Mouse (Mus musculus) MEL (cell line): ENCODE data around the gene Tlk1. TPM values are rescaled to one million over a fixed set of nuclear protein-coding genes. Genes with fewer than 3 reads are reported as not detected.

Source experiments
- DNase-seq: peaks from one replicate; pipeline ENCODE4 v3.0.0; 2011; ENCODE audit warnings: low read depth, low spot score
- H3K27ac ChIP-seq: 2 replicates; pipeline ENCODE4 v1.5.1; 2012; ENCODE audit warnings: low read depth, mild to moderate bottlenecking, control low read depth, low read length, moderate library complexity; ENCODE audit not compliant: control insufficient read depth
- H3K27me3 ChIP-seq, 2 experiments: fragments of 150-350 bp in 1 of 2; sonication (generic) in 1 of 2; 2 replicates each; pipeline ENCODE4 v1.6.1; 2012; ENCODE audit warnings: low read length in 2 of 2, mild to moderate bottlenecking in 2 of 2, improper control_type of control experiment in 1 of 2, moderate library complexity in 1 of 2; ENCODE audit not compliant: insufficient read depth in 2 of 2, control insufficient read depth in 1 of 2
- H3K36me3 ChIP-seq, 2 experiments: 2 replicates each; pipeline ENCODE4 v1.6.1; 2012 to 2014; ENCODE audit warnings: low read length in 2 of 2, improper control_type of control experiment in 1 of 2, inconsistent platforms in 1 of 2, mild to moderate bottlenecking in 1 of 2; ENCODE audit not compliant: insufficient read depth in 2 of 2, control insufficient read depth in 1 of 2
- H3K4me1 ChIP-seq, 2 experiments: fragments of 150-350 bp in 1 of 2; sonication (generic) in 1 of 2; 2 replicates each; pipeline ENCODE4 v1.6.1; 2012; ENCODE audit warnings: low read length in 2 of 2, improper control_type of control experiment in 1 of 2, mild to moderate bottlenecking in 1 of 2; ENCODE audit not compliant: insufficient read depth in 2 of 2, control insufficient read depth in 1 of 2
- H3K4me3 ChIP-seq, 2 experiments: fragments of 150-350 bp in 1 of 2; sonication (generic) in 1 of 2; 2 replicates each; pipeline ENCODE4 v1.5.1; 2012; ENCODE audit warnings: low read depth in 2 of 2, low read length in 2 of 2, mild to moderate bottlenecking in 2 of 2, moderate library complexity in 2 of 2, control low read depth in 1 of 2, improper control_type of control experiment in 1 of 2; ENCODE audit not compliant: control insufficient read depth in 1 of 2, insufficient read depth in 1 of 2
- H3K79me2 ChIP-seq: 2 replicates; pipeline ENCODE4 v1.6.1; 2012; ENCODE audit warnings: mild to moderate bottlenecking, low read length, moderate library complexity; ENCODE audit not compliant: control insufficient read depth, poor library complexity, insufficient read depth
- H3K9ac ChIP-seq: 2 replicates; pipeline ENCODE4 v1.6.1; 2012; ENCODE audit warnings: low read depth, mild to moderate bottlenecking, control low read depth, low read length, moderate library complexity; ENCODE audit not compliant: control insufficient read depth, poor library complexity, severe bottlenecking
- H3K9me3 ChIP-seq: fragments of 150-350 bp; sonication (generic); replicated peaks from 2 replicates; pipeline ENCODE4 v1.6.1; 2012; ENCODE audit warnings: mild to moderate bottlenecking, low read length, improper control_type of control experiment, moderate library complexity; ENCODE audit not compliant: insufficient read depth
- CHD1 ChIP-seq: IDR thresholded peaks from 2 replicates; pipeline ENCODE4 v1.6.1; 2012; ENCODE audit warnings: low read depth, mild to moderate bottlenecking, inconsistent platforms, low read length, improper control_type of control experiment
- CTCF ChIP-seq, 3 experiments: IDR thresholded peaks in 2 of 3; conservative IDR thresholded peaks in 1 of 3; 2 replicates each; pipeline ENCODE4 v1.5.1; 2011 to 2012; ENCODE audit warnings: low read length in 3 of 3, low read depth in 2 of 3, mild to moderate bottlenecking in 2 of 3, improper control_type of control experiment in 1 of 3, inconsistent platforms in 1 of 3, mixed read lengths in 1 of 3, moderate library complexity in 1 of 3; ENCODE audit not compliant: control insufficient read depth in 1 of 3, insufficient read depth in 1 of 3, poor library complexity in 1 of 3, severe bottlenecking in 1 of 3
- ELF1 ChIP-seq: IDR thresholded peaks from 2 replicates; pipeline ENCODE4 v1.6.1; 2014; ENCODE audit warnings: low read depth, mild to moderate bottlenecking, inconsistent platforms, low read length, improper control_type of control experiment, moderate library complexity
- EP300 ChIP-seq, 2 experiments: IDR thresholded peaks; 2 replicates each; pipeline ENCODE4 v1.6.1; 2011; ENCODE audit warnings: improper control_type of control experiment in 2 of 2, low read length in 2 of 2, low read depth in 1 of 2, mild to moderate bottlenecking in 1 of 2
- GABPA ChIP-seq: IDR thresholded peaks from 2 replicates; pipeline ENCODE4 v1.6.1; 2012; ENCODE audit warnings: low read depth, mild to moderate bottlenecking, inconsistent platforms, low read length, improper control_type of control experiment, moderate library complexity
- GATA1 ChIP-seq: IDR thresholded peaks from 2 replicates; pipeline ENCODE4 v1.6.1; 2011; ENCODE audit warnings: low read depth, low read length, improper control_type of control experiment
- KAT2A ChIP-seq: conservative IDR thresholded peaks from 2 replicates; pipeline ENCODE4 v1.6.1; 2012; ENCODE audit warnings: low read depth, low read length, improper control_type of control experiment, inconsistent platforms
- MAFK ChIP-seq: IDR thresholded peaks from 2 replicates; pipeline ENCODE4 v1.6.1; 2011; ENCODE audit warnings: low read depth, mild to moderate bottlenecking, low read length, improper control_type of control experiment, borderline replicate concordance
- MAX ChIP-seq: IDR thresholded peaks from 2 replicates; pipeline ENCODE4 v1.6.1; 2011; ENCODE audit warnings: low read length, improper control_type of control experiment
- MAZ ChIP-seq: IDR thresholded peaks from 2 replicates; pipeline ENCODE4 v1.6.1; 2012; ENCODE audit warnings: low read depth, mild to moderate bottlenecking, inconsistent platforms, low read length, improper control_type of control experiment
- MYC ChIP-seq: IDR thresholded peaks from 2 replicates; pipeline ENCODE4 v1.6.1; 2011; ENCODE audit warnings: low read depth, mild to moderate bottlenecking, low read length, improper control_type of control experiment, moderate library complexity
- NELFE ChIP-seq: IDR thresholded peaks from 2 replicates; pipeline ENCODE4 v1.6.1; 2011; ENCODE audit warnings: low read depth, low read length, improper control_type of control experiment
- POLR2A ChIP-seq, 2 experiments: IDR thresholded peaks; 2 replicates each; pipeline ENCODE4 v1.6.1; 2011 to 2012; ENCODE audit warnings: low read length in 2 of 2, mild to moderate bottlenecking in 2 of 2, control low read depth in 1 of 2, improper control_type of control experiment in 1 of 2, low read depth in 1 of 2, moderate library complexity in 1 of 2; ENCODE audit not compliant: control insufficient read depth in 1 of 2, insufficient read depth in 1 of 2, poor library complexity in 1 of 2
- POLR2AphosphoS5 ChIP-seq: IDR thresholded peaks from 2 replicates; pipeline ENCODE4 v1.6.1; 2012; ENCODE audit warnings: low read depth, borderline replicate concordance, mild to moderate bottlenecking, inconsistent platforms, low read length, moderate library complexity, mixed read lengths
- SIN3A ChIP-seq: IDR thresholded peaks from 2 replicates; pipeline ENCODE4 v1.6.1; 2012; ENCODE audit warnings: low read length, improper control_type of control experiment, inconsistent platforms
- TBP ChIP-seq: IDR thresholded peaks from 2 replicates; pipeline ENCODE4 v1.8.0; 2011; ENCODE audit warnings: low read depth, low read length, improper control_type of control experiment
- UBTF ChIP-seq: IDR thresholded peaks from 2 replicates; pipeline ENCODE4 v1.6.1; 2012; ENCODE audit warnings: low read depth, mild to moderate bottlenecking, inconsistent platforms, low read length, improper control_type of control experiment, moderate library complexity, borderline replicate concordance; ENCODE audit not compliant: insufficient read depth
- ZC3H11A ChIP-seq: IDR thresholded peaks from 2 replicates; pipeline ENCODE4 v1.6.1; 2012; ENCODE audit warnings: low read depth, mild to moderate bottlenecking, inconsistent platforms, low read length, improper control_type of control experiment
- ZMIZ1 ChIP-seq: IDR thresholded peaks from 2 replicates; pipeline ENCODE4 v1.6.1; 2012; ENCODE audit warnings: low read depth, mild to moderate bottlenecking, inconsistent platforms, low read length, improper control_type of control experiment, moderate library complexity
- polyA plus RNA-seq, 2 experiments: library from polyadenylated mRNA; stranded (reverse) in 1 of 2; unstranded in 1 of 2; fragments of >175 nt in 1 of 2; fragments of >200 nt in 1 of 2; gene quantifications; 2 replicates each; pipeline versions ENCODE4 v1.2.1 to v1.2.4; 2012; ENCODE audit warnings: low replicate concordance in 2 of 2, low read depth in 1 of 2; ENCODE audit not compliant: insufficient read length in 2 of 2, insufficient read depth in 1 of 2, missing spikeins in 1 of 2
- total RNA-seq: library from RNA; depleted of rRNA; stranded (reverse); fragments of 300-350 nt; gene quantifications from 2 replicates; pipeline ENCODE4 v1.2.3, GENCODE M21; 2012

Gene Tlk1
- total and polyA plus RNA-seq, 3 experiments: 20.5 to 57.0 (median 56.6) TPM

GRCm38 (mm10) chr2:70735534-70735933, 90.0 kb downstream of the Tlk1 start:
- H3K36me3 ChIP-seq: peaks cover 2 to 46% of the 10 kb centered on the region in 2 experiments; a peak in 3 of 4 replicates
- TF ChIP-seq MAZ (no peak), ZMIZ1 (no peak), NELFE (no peak), MAFK (no peak), POLR2A (IDR thresholded peaks at IDR 0.05; ENCODE audit: control insufficient read depth in 1 of 2, insufficient read depth in 1 of 2, low read depth in 1 of 2, low read length in 2 of 2, poor library complexity in 1 of 2) (no peak), KAT2A (no peak), GABPA (no peak), ELF1 (no peak), EP300 (IDR thresholded peaks at IDR 0.05; ENCODE audit: low read depth in 1 of 2, low read length in 2 of 2) (no peak), GATA1 (no peak), UBTF (no peak), CHD1 (no peak), CTCF (IDR thresholded peaks at IDR 0.05 in 2 of 3, conservative IDR thresholded peaks at IDR 0.05 in 1 of 3; ENCODE audit: control insufficient read depth in 1 of 3, insufficient read depth in 1 of 3, low read depth in 2 of 3, low read length in 3 of 3, poor library complexity in 1 of 3, severe bottlenecking in 1 of 3) (no peak), ZC3H11A (no peak), SIN3A (no peak), TBP (no peak)
- no peak for DNase-seq
- no peaks in the 10 kb centered on the region for H3K27me3 ChIP-seq
- no peak overlapping the region for H3K9ac ChIP-seq
- no peak overlapping the region for H3K27ac ChIP-seq
- no peak overlapping the region for H3K4me3 ChIP-seq
- H3K79me2 ChIP-seq: no peaks in the 10 kb centered on the region
- H3K4me1 ChIP-seq: peaks cover 0 to 5% of the 10 kb centered on the region in 2 experiments; a peak in 2 of 4 replicates
- H3K9me3 ChIP-seq: no peaks in the 10 kb centered on the region

- no peak for DNase-seq
- Histone ChIP-seq H3K36me3 (peaks cover 0 to 28% of the 10 kb centered on the region in 2 experiments; a peak in 3 of 4 replicates), H3K79me2 (no peaks in the 10 kb centered on the region), H3K4me3 (no peak overlapping the region), H3K9ac (no peak overlapping the region), H3K9me3 (no peaks in the 10 kb centered on the region), H3K4me1 (no peaks in the 10 kb centered on the region), H3K27me3 (no peaks in the 10 kb centered on the region), H3K27ac (no peak overlapping the region)
- no peak for TF ChIP-seq MYC
- TF ChIP-seq POLR2AphosphoS5: no peak
- no peak for TF ChIP-seq UBTF
- no peak for TF ChIP-seq MAX
Observed at GRCm38 (mm10) chr2:70727089-70727488, 98.4 kb downstream of the Tlk1 start.
